Mouse (Mus musculus) T-cell, adult 2 months (primary cell): ENCODE data around the gene Lyst.
"Not testable (repeated sequence)": the region's sequence is repeated elsewhere in the genome, so short reads cannot be mapped to it uniquely, and the experiment has no call there.

ENCODE experiments used
- DNase-seq: peaks from one replicate; pipeline ENCODE4 v3.0.0; 2022; ENCODE audit warnings: low spot score

The Lyst gene

DNA sequence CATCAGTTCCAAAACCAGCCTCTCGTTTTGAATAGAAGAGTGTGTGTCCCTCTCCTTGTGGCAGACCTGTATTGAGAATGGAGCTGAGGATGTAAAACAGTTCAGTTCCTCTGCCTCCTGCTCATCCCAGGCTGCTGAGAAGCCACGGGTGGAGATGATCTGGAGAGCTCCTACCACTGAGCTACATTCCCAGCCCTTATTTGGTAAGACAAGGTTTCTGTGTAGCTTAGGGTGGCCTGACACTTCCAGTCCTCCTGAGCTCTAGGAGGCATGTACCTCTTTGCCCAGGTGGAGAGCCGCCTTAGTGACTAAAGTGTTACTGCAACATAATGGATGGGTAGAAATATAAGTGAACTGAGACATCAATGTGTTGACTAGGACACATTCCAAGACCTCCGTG, 190.8 kb downstream of the Lyst start:
- no peak for DNase-seq

DNA sequence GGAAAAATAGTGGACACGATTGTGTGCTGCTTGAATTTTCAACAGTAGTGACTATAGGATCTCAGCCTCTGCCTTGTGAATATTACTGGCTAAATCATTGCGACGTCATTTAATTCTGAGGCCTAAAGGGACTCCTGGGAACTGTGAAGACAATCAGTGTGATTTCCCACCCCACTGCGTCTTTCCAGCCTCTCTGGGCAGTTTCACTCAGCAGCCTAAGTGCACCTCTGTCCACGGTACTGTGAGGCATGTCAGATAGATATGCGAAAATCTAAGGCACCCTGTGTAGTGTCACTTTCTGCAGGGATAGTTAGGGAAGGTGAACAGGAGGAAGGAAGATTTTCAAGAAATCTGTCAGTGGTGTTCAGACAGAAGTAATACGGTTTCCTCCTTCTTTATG, 193.1 kb downstream of the Lyst start:
- no peak for DNase-seq

DNA sequence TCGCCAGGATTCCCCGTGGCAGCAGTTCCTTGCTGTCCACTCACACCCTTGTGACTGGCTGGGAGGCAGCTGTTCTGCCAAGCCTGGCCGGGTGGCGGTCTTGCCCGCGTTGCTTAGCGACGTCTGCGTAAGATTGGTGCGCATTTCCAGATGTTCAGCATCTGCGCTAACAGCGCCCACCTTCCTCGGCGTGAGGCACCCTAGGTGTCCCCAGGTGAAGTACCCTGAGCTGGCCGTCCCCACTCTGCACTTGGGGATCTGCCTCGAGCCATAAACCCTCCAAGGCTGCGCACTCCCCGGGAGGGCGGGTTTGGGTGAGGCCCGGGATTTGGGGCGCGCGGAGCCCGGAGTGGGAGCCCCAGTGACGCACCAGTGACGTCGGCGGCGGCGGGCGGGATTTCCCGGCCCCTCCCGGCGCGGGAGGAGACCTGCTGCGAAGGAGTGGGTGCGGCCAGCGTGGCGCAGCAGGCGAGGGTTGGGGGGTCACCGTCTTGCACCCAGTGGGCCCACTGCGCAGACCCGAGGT, 193.8 kb downstream of the Lyst start, which contains the start of gene Gng4:
TSS of gene Gng4 (plus strand) at position 166 of the 526 bp plus-strand sequence.
- DNase-seq = peak; percentile 52

DNA sequence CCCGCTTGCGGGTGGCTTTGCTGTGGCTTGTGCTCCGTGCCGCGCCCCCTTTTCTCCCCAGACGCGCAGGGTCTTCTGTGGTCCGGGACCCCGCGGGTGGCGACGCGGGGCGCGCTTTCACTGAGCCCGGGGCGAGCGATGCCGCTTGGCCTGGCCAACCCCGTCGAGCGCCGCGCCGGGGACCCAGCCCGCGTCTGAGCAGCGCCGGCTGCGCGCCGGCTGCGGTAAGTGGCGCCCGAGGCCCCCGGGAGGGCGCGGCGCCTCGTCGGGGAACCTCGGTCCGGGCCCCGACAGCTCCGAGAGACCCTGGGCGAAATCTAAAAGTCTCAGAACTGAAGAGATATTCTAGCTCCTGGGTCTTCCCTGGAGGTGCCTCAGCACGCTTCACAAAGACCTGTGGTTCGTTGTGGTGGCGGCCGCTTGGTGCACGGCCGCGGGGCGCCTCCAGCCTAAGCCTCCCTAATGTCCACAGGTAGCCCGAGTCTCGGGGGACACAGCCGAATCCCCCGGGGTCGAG, 194.3 kb downstream of the Lyst start:
- no peak for DNase-seq

DNA sequence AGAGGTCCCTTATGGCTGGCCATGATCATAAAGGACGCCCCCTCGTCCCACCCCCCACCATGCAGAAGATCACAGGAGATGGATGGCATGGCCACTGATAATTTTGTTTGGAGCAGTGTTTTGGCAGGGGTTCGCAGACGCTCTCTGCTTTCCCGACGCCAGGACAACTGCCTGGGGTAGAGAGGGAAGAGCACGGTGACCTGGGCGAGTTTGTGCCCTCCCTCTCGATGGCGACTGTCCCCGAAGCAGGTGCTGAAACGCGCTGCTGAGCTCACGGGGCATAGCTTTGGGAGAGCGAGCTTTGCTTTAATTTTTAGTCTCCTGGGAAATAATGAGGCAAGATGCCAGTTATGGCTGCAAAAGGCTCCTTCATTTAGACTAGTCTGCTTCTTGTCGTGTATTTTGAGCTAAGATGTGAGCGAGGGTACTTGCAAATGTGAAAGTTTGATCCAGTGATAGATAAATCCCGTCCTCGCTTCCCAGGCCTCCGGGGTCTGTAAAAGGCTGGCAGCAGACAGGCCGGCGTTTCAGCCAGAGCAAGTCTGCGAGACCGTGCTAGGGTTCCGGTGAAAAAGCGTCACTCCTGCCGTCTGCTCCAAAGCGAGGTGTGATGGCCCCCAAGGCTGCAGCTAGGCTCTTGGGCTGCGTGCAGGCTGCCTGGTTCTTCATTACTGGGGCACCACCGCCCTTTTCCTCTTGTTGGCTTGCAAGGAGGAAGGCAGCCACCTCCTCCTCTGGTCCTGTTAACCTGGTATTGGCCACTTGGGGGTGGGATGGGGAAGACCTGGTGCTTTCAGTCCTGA, 195.0 kb downstream of the Lyst start:
- DNase-seq = no peak

DNA sequence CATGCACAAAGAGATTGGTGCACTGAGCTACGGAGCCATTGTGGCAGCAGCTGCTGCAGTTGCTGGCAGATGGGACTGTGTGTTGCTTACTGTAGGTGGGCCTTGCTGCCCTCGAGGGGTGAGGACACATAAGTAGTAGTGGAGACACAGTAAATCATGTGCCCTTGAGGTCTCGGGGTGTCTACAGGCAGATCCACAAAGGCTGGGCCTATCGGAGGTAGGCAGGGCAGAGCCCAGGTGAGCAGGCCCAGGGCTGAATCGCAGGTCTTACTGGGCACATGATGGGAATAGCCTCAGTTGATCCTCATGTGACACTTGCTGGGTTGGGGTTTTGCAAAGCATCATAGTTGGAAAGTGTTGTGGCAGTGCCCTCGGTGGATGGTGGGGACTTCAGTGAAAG, 196.8 kb downstream of the Lyst start:
- no peak for DNase-seq

DNA sequence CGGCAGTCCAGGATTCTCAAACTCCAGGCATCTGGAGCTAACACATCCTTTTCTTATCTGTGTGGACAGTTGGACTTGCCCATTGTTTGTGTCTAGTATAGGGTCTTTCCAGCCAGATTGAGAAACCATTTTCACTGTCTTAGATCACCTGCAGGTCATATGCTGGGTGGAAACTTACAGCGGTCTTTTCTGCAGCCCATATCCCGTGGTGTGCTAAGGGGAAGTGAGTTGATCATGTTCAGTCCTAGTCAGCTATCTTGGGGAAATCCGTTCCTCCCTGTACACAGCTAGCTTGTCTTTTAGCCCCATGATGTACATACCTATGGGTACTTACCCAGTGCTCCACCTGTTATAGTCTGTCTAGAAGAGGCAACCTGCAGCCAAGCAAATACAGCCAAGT, 197.9 kb downstream of the Lyst start:
- no peak for DNase-seq

DNA sequence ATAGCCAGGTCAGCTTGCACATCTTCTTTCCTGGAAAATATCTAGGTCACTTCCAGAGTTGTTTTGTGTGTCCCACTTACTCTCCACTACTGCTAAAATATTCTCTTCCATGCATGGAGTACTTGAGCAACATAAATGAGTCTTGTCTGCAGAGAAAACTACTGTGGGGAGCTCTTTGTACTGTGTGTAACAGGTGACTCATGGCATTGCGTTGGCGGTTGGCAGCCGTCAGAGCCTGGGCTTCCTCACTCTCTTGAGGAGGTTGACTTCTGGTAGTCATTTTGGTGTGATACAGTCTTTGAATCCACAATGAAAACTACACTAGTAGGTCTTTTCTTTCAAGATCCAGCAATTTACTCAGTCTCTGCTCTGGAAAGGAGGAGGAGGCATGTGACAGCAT, 201.8 kb downstream of the Lyst start:
- no peak for DNase-seq

DNA sequence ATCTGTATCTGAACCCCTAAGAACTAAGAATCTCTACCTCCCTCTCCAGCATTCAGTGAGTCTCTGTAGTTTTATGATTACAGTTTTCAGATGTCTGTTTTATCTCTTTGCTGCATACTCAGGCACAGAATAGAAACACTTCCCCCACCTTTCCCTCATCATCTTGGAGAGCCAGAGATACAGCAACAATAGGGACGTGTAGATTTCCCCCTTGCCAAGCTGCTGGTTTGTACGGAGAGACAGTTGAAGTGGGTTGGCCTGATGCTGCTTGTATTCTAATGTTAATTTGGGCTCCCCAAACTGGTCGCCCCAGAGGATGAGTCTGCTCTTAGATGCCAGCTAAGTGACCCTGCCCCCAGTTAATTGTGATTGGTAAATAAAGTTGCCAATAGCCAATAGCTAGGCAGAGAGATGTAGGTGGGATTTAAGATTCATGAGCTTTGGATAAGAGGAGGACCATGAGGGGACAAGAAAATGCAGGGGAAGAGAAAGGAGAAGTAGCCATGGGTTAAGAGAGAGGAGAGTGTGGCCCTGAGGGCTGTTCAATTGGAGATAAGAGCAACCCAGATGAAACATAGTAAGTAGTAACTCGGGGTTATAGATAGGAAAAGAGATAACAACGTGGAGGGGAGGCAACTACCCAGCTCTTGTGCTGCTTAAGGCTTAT, 205.1 kb downstream of the Lyst start:
- DNase-seq = no peak

DNA sequence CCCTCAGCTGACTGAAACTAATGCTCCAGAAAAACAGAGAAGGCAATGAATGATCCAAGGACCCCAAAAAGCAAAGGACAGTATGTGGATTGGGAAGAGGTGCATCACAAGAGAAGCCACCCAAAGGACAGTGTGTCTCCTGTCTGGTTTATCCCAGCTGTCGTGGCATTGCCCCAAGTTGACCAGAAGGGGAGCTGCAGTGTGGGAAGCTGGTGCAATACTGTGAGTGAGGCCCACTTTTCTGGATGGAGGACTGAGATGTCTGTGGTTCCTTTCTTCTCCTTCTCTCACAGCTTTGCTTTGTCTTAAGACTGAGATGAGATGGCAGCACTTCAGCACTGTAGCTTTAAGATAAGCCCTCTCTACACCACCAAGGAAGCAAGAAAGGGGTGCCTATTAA, 205.9 kb downstream of the Lyst start:
- DNase-seq = no peak

DNA sequence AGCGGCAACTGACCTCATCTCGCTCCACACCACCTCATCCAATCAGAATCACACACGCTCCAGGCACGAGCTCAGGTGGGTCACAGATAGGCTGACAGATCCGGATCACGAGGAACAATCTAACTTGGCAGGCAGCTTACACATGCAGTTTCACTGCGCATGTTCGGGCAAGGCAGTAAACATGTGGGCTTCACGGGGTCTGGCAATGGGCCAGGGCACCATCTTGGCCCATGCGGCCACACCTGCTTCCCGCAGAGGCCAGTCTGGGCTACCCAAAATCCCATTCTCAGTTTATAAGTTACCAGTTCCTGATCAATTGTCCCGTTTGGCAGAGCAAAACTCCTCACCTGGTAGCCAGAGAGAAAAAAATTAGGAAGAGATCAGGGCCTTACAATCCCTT, 207.6 kb downstream of the Lyst start:
- DNase-seq = not testable (repeated sequence)

DNA sequence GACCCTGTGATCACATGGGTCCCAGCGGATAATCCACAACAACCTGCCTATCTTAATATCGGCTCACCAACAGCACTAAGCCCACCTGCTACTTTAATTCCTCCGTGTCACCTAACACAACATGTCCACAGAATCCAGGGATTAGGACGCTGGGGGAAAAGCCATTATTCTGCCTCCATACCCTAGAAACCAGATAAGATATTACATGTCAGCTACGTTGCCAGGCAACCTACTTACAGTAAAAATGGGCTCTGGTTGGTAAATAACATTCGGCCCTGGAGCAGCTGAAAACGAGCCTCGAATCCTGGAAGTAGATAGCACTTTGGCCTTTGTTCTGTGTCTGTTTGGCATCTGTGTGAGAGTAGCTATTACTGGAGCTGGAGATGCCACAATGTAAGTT, 208.6 kb downstream of the Lyst start:
- no peak for DNase-seq

DNA sequence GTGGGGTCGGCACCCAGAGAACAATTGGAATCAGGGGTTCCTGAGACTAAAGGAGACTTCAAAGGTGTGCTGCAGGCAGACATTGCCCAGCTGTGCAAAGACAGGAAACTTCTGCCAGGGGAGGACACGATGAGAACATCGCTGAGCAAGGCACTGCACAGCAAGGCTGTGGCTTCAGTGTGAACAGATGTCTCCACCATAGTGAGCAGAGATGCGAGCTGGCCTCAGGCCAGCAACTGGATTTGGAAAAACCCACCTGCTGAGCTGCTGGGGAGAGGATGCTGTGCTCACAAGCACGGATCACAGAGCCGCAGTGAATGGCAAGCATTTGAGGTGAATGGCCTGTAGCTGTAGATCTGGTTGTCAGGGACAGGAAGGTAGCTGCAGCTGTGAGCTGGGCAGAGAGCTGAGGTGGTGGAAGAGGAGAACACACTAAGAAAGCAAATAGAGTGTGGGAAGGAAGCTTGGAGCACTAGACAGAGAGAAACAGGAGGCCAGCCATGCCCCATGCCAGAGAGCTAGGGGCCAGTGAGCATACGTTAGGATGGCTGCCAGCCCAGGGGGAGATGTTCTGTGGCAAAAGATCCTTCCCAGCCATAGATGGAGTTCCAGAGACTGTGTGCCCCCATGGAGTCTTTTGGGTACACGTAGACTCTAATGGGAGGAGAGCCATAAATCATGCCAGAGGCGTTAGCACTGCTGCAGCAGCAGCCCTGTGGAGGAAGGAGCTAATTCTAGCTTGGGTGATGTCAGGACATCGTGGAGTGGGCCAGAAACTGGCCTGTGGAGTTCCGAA, 218.3 kb downstream of the Lyst start:
- no peak for DNase-seq

DNA sequence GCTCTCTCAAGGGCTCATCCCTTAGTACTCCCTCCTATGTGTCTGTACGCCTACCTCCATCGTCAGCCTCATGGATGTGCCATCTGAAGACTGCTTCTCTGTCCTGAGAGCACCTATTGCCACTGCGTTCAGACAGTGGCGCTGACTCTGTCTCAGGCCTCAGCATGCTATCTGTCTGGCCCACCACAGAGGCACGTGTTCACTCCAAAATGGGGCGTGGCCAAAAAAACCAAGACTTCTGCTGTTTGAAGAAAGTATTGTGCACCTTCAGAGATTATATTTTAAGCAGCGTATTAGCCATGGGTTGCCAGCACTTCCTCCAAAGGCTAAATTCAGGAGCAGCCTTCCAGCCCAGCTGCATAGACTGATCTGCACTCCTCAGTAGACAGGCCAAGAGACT, 220.7 kb downstream of the Lyst start:
- no peak for DNase-seq

DNA sequence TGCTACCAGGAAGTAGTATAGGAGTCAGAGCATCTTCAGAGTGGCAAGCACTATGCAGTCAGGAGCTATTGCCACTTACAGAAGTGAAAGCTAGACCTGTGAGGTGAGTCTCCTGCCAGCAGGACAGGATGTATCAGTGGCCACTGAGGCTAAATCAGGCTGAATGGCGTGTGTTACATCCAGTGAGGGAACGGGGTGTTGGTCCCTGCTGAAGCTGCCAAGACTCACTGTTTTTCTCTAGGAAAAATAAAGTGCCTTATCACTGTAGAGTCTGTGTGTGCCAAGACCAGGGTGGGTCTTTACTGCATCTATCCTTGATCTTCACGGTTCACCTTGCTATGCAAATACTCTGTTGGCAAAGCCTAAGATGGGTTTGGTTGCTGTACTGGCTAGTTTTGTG, 228.5 kb downstream of the Lyst start:
- no peak for DNase-seq

DNA sequence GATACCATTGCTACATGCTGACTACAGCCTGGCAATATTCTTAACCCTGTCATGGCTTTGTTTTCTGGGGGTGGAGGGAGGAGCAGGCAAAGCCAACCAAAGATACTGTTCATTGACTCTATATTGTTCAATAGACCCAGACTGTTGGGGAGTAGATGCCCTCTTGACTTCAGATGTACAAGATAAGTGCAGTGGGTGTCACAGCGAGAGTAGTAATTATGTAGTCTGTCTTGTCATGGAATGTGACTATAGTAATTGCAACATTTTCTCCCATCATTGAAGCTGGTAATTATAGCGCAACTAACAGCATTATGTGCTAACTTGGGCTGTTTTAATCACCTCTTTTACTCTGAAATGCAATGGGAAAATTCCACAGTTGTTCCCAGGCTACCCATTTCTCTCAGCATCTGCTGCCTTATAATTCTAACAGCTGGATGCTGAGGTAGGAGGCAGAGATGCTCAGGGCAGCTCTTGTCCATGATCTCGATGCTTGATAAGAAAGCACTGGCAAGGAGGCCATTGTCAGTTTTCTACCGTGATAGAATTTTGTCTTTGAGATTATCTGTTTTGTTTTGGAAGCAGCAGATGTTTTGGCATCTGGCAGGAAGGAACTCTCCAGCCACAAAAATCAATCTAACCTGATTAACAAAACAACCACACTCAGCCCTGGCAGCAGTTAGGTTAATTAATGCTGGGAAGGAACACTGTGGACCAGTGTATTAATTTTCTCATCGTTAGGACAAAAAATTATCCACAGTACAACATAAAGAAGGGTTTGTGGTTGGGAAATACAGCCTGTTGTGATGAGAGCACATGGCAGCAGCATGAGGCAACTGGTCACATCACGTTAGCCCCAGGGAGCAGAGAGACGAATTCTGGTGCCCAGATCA, 230.3 kb downstream of the Lyst start:
- DNase-seq = no peak

DNA sequence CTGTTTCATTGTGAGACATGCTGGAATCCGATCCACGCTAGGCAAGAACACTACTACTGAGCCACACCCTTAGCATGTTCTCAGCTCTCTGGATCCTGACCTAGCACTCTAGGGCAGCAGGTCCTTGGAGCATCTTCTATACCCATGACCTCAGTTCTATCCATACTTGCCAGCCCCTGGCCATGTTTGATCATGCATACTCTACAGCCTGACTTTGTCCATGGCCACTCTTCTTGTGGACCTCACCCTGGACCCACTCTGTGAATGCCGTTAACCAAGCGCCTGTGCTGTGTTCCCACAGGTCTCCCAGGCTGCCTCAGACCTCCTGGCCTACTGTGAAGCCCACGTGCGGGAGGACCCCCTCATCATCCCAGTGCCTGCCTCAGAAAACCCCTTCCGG, 234.7 kb downstream of the Lyst start:
- DNase-seq = no peak

DNA sequence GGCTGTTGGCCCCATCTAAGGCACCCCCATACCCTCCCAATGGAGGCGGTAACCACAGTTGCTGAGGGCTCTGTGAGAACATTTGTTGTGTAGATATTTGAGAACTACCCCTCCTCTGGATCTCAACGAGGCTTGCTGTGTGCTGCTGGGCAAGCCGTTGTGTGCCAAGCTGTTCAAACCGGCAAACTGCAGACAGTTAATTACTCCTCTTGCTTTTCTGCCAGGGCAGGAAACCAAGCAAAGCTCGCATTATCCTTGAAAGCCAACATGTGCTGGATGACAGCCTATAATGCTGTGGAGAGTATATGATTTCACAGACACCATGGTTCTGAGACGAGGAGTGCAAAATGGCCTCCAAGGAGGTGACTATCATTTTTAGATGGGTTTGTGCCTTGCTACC, 236.3 kb downstream of the Lyst start:
- DNase-seq = no peak

DNA sequence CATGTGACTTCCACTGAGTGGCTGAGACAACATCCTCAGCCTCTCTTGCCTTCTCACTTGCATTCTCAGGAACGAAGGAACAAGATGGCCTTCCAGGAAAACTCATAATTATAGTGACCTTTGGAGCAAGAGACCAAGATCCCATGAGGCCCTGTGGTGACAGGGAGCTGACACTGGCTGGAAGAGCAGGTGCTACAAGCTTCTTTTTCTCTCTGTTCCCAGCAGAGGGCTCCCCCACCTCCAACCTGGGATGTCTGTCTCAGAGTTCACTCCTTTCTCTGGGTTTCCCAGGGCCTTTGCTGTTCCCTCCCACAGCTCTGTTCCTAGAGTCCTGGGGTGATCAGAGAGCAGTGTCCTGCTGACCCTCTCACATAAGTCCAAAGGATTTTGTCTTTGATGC, 237.9 kb downstream of the Lyst start:
- no peak for DNase-seq
